Mouse (Mus musculus) adipocyte (in vitro differentiated cells): ENCODE measurements around the gene Atic.

Source experiments
- DNase-seq: peaks from one replicate; pipeline ENCODE4 v3.0.0-alpha.2; 2016; ENCODE audit warnings: low spot score

Atic gene

DNA sequence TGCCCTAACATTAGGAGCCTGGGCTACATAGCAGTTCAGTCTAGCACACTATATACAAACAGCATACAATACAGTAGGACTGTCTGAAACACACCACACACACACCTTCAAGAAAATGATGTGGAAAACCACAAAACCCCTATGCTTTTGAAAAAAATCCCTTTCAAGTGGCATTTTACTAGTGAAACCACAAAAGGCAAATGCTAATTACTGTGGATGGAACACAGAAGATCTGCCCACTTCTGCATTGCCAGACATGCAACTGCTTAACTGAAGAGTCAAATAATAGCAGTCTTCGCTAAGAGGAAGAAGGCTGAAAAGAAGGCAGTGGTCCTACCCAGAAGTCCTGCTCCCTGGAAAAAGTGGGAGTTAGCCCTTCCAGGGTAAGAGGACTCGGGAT, 37.3 kb downstream of the Atic start:
- DNase-seq = no peak

DNA sequence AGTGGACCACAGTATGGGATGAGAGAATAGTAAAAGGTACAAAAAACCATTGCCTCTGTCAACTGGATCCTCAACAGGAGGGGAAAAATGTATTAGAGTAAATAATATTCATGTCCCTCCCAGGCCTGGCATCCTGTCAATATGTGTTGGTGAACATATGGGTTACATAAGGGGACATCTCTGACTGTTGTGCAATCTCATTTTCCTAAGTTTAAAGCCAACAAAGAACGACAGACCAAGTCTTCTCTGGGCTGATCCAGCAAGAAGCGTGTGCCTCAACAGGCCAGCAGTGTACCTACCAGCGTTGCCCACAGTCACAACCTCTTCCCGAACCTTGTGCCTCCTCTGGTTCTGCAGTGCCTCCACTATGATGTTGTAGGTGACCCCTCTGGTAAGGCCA, 38.4 kb downstream of the Atic start:
- no peak for DNase-seq

DNA sequence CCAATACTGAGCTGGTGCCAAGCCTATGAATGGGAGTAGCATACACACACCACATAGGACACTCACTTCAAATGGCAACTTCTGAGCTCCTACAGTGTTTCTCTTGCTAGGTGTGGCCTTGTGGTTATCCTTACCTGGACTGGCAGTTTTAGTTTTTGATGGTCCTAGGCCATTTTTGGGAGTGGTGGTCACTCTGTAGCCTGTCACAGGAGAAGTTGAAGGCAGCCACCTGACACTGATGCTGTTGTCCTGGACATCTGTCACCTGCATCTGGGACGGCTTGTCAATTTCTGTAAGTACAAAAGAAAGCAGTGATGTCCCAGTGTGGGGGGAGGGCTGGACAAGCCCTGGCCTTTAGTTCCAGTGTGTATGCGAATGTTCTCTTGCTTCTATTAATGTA, 48.8 kb downstream of the Atic start:
- DNase-seq = no peak

DNA sequence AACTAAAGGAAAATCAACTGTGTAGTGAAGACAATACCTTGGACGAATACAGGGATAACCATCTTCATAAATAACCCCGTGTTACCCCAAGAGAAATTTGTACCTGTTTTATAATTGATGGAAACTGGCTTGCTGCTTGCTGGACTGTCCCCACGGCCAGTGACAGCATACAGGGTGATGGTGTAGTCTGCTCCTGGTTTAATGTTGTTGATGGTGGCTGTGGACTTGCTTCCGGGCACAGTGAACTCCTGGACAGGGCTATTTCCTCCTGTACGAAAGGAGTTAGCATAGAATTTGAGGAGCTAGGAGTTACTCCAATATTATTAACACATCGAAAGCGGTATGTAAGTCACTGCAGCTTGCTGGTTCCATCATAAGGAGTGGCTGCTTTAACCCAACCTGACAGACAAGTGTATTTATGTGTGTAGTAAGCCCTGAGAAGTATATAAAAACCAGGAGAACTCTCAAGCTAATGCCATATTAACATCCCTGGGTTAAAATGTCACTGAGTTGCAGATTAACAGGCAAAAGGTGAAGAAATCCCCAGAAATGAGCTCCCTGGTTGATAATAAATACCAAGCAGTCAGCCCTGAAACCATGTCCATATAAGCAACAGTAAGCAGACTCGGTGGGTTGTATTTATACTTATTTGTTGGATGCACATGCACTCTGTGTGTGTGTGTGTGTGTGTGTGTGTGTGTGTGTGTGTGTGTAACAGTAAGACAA, 49.8 kb downstream of the Atic start:
- peak; percentile 18 for DNase-seq

DNA sequence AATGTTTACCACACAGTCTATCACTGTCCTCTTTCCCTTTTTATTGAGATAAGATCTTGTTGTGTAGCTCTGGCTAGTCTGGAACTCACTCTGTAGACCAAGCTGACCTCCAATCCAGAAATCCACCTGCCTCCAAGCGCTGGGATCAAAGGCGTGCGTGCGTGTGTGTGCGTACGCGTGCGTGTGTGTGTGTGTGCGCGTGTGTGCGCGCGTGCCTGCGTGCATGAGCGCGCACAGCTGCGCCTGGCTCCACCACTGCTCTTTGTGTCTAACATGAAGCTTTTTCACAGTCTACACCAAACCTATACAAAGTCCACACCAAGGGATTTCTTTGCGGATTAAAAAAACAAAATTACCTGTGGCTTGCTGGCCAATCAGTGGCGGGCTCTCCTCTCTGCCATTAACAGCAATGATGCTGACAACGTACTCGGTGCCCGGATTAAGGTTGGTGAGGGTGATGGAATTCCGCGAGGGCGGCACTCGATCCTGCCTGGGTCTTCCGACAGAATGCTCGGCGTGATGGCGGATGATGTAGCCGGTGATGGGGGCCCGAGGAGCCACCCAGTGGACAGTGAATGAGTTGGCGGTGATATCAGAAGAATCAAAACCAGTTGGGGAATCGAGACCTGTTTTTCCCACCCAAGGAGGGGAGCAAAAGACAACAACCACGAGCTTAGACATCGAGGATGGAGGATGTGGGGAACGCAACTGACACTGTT, 52.3 kb downstream of the Atic start:
- DNase-seq = no peak

DNA sequence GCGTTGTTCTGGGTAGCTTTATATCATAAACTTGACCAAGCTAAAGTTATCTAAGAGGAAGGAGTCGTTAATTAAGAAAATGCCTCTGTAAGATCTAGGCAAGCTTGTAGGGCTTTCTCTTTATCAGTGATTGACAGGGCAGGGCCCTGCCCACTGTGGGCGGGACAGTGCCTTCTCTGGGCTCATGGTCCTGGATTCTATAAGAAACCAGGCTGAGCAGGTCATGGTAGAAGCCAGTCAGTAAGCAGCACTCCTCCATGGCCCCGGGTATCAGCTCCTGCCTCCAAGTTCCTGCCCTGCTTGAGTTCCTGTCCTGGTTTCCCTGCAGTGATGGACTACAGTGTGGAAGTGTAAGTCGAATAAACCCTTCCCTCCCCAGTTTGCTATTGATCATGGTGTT, 53.0 kb downstream of the Atic start:
- no peak for DNase-seq

DNA sequence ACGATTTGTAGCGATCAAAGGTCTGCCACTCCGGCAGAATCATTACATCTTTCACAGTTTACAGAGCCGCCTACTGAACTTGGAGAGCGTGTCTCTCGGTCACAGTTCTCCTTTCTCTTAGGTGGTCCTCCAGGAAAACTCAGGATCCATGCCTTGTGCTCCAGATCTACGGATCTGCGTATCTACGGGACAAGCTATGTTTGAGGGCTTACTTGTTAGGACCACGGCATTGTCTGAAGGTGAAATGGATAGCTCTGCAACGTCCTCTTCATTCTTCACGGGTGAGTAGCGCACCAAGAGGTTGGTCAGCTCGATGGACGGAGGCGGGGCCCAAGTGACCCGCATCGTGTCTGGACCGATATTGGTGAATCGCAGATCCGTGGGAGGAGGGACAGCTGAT, 55.3 kb downstream of the Atic start:
- DNase-seq = no peak

DNA sequence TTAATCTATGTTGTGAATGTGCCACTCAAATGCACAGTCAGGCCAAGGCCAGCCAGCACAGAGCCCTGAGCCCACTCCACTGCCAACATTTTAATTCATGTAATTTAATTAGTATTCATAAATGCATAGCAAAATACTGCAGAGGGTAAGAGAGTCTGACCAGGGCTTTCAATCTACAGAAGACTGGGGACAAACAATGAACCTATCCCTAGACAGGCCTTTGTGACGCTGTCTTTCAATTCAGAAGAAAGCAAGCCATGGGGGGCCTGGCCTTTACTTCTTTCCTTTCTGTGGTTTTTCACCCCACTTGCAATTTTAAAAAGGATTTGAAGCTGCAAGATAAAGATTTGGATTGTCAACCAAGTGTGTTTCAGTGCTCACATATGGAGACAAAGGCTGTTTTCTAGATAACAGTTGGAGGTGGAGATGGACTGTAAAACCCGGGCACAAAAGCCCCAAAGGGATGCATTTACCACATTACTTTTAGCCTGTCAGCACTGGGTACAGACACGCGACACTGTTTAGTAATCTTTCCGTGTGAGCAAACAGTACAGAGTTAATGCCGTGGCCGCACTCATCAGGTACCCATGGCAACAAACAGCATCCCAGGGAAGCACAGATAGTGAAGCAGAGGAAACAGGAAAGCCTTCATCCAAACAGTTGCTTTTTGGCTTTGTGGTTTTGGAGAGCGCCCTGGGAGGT, 57.7 kb downstream of the Atic start:
- no peak for DNase-seq

DNA sequence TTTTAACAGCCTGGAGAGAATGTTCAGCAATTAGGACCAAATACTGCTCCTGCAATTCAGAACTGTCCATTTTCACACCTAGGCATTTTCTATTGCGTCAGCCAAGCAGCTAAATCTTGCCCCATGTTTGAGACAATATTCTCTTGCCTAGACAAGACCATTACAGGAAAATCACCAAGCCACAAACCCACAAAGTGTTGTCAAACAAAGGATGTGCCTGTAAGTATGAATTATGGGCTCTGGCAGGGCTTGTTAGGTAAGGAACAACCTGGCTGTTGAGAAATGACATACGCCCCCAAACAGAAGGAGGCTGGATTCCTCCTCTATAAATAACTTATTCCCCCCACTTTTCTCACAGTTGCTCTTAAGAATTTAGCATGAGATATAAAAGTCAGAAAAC, 64.6 kb downstream of the Atic start:
- no peak for DNase-seq

DNA sequence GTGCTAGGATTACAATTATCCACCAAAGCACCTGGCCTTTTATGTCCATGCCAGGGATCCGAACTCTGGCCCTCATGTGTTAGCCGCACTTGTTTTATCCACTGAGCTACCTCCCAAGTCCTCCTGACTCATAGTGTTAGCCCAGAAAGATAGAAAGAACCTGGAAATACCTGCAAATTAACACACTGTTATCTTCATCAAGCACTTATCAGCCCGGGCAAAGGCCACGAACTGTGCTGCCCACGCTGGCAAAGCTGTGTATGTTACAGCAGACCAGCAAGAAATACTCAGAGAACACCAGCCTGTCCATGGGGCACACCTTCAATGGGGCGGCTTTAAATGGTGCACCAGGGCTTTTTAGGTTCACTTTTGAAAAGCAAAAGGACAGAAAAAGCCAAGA, 66.7 kb downstream of the Atic start:
- DNase-seq = no peak
